Mouse (Mus musculus): Measurements from ENCODE around the gene Arhgef2. TPM values are rescaled to one million over a fixed set of nuclear protein-coding genes. Genes with fewer than 3 reads are reported as not detected.

The Arhgef2 gene
- polyA plus RNA-seq, 1 experiment from 2014 or later, result 77.1 TPM

GRCm38 (mm10) chr3:88659798-88660197 is 54.0 kb downstream of the Arhgef2 start:
- no peak overlapping the region for H3K4me2 ChIP-seq
- H3K27me3 ChIP-seq (replicated peaks), result no peaks in the 10 kb centered on the region
- no peak overlapping the region for H3K9ac ChIP-seq
- no peak overlapping the region for H3K27ac ChIP-seq
- H3K9me3 ChIP-seq, result no peaks in the 10 kb centered on the region
- no peaks in the 10 kb centered on the region for H3K4me1 ChIP-seq
- no peaks in the 10 kb centered on the region for H3K36me3 ChIP-seq
- no peak for ATAC-seq (ENCODE audit: insufficient read depth, low FRiP score, low read depth)
- no peak overlapping the region for H3K4me3 ChIP-seq (replicated peaks)
- 33% methylated on average over 6 of the region's 6 CpGs for WGBS

DNA sequence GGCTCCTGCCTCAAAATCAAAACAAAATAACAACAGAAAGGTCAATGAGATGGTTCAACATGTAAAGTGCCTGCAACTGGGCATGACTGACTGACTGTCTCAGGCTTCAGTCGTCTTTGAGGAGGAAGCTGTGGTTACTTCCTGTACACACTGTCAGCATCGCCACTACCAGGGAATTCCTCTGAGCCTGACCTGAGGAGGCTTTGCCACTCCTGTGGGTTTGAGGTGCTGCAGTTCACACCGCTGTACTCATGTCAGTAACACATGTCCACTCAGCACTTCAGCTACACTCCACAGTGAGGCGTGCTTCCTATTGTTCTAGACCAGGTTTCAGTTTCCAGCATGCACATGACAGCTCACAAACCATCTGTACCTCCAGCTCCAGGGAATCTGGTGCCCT is 58.3 kb downstream of the Arhgef2 start:
- no peak overlapping the region for H3K4me2 ChIP-seq
- ATAC-seq (ENCODE audit: insufficient read depth, low FRiP score, low read depth), result no peak
- H3K9me3 ChIP-seq, result no peaks in the 10 kb centered on the region
- H3K9ac ChIP-seq, result no peak overlapping the region
- WGBS, result 71% methylated on average over 4 of the region's 4 CpGs
- H3K36me3 ChIP-seq, result no peaks in the 10 kb centered on the region
- no peak overlapping the region for H3K27ac ChIP-seq
- H3K27me3 ChIP-seq (replicated peaks), result no peaks in the 10 kb centered on the region
- no peak overlapping the region for H3K4me3 ChIP-seq (replicated peaks)
- H3K4me1 ChIP-seq, result no peaks in the 10 kb centered on the region

DNA sequence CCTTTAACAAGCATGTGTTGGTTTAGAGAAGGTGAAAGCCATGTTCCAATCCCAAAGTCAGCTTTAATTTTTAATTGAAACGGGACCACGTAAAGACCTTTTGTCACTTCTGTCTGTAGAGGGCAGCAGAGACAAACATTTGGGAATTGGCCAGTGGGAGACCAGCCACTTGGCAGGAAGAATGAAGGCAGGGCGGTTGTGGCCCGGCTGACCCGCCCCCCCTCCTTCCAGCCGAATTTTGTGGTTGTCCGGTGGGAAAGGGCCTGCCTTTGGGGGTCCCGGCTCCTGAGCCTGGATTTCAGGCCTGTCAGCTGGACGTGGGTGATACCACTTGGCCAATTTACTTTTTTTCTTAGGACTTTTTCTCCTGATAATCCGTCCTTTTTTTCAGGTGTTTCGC is 71.6 kb downstream of the Arhgef2 start:
- Histone ChIP-seq H3K4me3 (replicated peaks) (peak overlapping the region; percentile 31), H3K27me3 (replicated peaks) (no peaks in the 10 kb centered on the region), H3K9ac (peak overlapping the region; percentile 18; the same call in 1 of the 2 replicates), H3K36me3 (no peaks in the 10 kb centered on the region), H3K4me1 (no peaks in the 10 kb centered on the region), H3K4me2 (peak overlapping the region; percentile 72), H3K9me3 (no peaks in the 10 kb centered on the region), H3K27ac (no peak overlapping the region)
- 9% methylated on average over 11 of the region's 11 CpGs for WGBS
- ATAC-seq (ENCODE audit: insufficient read depth, low FRiP score, low read depth), result peak; percentile 68; the same call in 1 of the 2 replicates

- ATAC-seq (ENCODE audit: insufficient read depth, low FRiP score, low read depth), result no peak
- Histone ChIP-seq H3K27me3 (replicated peaks) (no peaks in the 10 kb centered on the region), H3K4me3 (replicated peaks) (no peak overlapping the region), H3K9ac (no peak overlapping the region), H3K27ac (peak overlapping the region; percentile 57; the same call in 1 of the 2 replicates), H3K36me3 (peaks cover 6% of the 10 kb centered on the region; the same call in 1 of the 2 replicates), H3K4me2 (no peak overlapping the region), H3K9me3 (no peaks in the 10 kb centered on the region), H3K4me1 (peaks cover 2% of the 10 kb centered on the region; the same call in 1 of the 2 replicates)
- WGBS, result 87% methylated on average over 2 of the region's 2 CpGs
Observed at GRCm38 (mm10) chr3:88683814-88684213, 78.0 kb downstream of the Arhgef2 start.

DNA sequence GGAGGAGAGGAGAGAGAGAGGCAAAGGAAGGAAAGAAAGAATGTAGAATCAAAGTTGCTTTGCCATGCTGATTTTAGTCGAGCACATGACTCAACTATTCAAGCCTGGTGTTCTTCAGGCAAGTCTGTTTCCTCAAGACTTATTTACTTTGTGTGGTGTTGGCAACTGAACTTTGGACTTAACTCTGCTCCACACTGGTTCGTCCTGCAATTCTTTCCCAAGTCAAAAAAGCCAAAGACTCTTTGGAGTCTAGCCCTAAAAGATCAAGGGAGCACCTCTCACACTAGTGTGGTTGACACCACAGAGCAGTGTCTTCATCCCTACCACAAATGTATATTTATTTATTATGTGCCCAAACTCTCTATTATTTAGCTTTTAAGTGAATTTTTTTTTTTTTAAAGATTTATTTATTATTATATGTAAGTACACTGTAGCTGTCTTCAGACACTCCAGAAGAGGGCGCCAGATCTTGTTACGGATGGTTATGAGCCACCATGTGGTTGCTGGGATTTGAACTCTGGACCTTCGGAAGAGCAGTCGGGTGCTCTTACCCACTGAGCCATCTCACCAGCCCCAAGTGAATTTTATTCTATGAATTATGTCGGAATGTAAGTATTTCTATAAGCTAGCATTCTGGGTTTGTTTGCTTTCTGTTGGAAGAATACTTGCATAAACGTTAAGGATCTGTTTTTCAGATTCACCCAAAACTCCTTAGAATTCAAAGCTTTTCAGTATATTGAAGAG is 78.6 kb downstream of the Arhgef2 start:
- WGBS, result 51% methylated on average over 8 of the region's 8 CpGs
- H3K27ac ChIP-seq, result peak overlapping the region; percentile 97
- no peak for ATAC-seq (ENCODE audit: insufficient read depth, low FRiP score, low read depth)

GRCm38 (mm10) chr3:88684980-88685941 is 79.5 kb downstream of the Arhgef2 start, which contains the start of gene Khdc4:
Gene Khdc4 (plus strand): TSS chr3:88685803.
- under 1% methylated on average over 47 of the region's 47 CpGs for WGBS

More for the DNA sequence above, 78.6 kb downstream of the Arhgef2 start:
- H3K36me3 ChIP-seq, result peaks cover 9% of the 10 kb centered on the region; the same call in 1 of the 2 replicates
- H3K4me1 ChIP-seq, result peaks cover 2% of the 10 kb centered on the region; the same call in 1 of the 2 replicates
- H3K9ac ChIP-seq, result no peak overlapping the region
- H3K4me3 ChIP-seq (replicated peaks), result peak overlapping the region; percentile 80
- H3K9me3 ChIP-seq, result no peaks in the 10 kb centered on the region
- H3K27me3 ChIP-seq (replicated peaks), result no peaks in the 10 kb centered on the region
- peak overlapping the region; percentile 52 for H3K4me2 ChIP-seq

DNA sequence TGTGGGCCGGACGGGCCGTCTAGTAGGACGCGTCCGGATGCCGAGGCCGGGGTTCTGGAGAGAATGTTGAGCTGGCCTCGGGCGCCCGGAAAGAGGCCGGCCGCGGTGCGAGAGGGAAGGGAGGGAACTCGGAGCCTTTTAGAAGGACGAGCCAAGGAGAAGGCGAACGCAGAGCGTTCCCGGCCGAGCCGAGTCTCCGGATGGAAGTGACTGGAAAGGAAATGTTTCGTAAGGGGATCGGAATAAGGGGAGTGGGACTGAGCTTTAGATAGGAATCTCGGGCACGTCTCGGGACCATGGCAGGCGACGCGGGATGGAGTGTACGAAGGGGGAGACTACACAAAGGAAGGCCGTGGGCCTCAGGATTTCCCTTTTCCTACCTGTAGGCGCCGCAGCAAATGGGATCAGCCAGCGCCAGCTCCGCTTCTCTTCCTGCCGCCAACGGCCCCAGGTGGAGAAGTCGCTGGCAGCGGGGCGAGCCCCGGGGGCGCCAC is 80.2 kb downstream of the Arhgef2 start:
- no peaks in the 10 kb centered on the region for H3K27me3 ChIP-seq (replicated peaks)
- peaks cover 19% of the 10 kb centered on the region; the same call in 1 of the 2 replicates for H3K36me3 ChIP-seq
- H3K27ac ChIP-seq, result peak overlapping the region; percentile 97
- H3K4me3 ChIP-seq (replicated peaks), result peak overlapping the region; percentile 80
- no peaks in the 10 kb centered on the region for H3K9me3 ChIP-seq
- H3K4me1 ChIP-seq, result peaks cover 2% of the 10 kb centered on the region; the same call in 1 of the 2 replicates
- peak overlapping the region; percentile 83 for H3K4me2 ChIP-seq
- WGBS, result under 1% methylated on average over 45 of the region's 45 CpGs
- H3K9ac ChIP-seq, result peak overlapping the region; percentile 90
- ATAC-seq (ENCODE audit: insufficient read depth, low FRiP score, low read depth), result peak; percentile 48

More at GRCm38 (mm10) chr3:88684980-88685941, 79.5 kb downstream of the Arhgef2 start, which contains the start of gene Khdc4:
- Histone ChIP-seq H3K4me1 (peaks cover 2% of the 10 kb centered on the region; the same call in 1 of the 2 replicates), H3K27ac (peak within 1 kb of the TSS; percentile 97), H3K9ac (peak within 1 kb of the TSS; percentile 90), H3K4me3 (replicated peaks) (peak within 1 kb of the TSS; percentile 80), H3K36me3 (peaks cover 15% of the 10 kb centered on the region; the same call in 1 of the 2 replicates), H3K27me3 (replicated peaks) (no peaks in the 10 kb centered on the region), H3K9me3 (no peaks in the 10 kb centered on the region), H3K4me2 (peak within 1 kb of the TSS; percentile 83)
- ATAC-seq (ENCODE audit: insufficient read depth, low FRiP score, low read depth), result peak; percentile 99

DNA sequence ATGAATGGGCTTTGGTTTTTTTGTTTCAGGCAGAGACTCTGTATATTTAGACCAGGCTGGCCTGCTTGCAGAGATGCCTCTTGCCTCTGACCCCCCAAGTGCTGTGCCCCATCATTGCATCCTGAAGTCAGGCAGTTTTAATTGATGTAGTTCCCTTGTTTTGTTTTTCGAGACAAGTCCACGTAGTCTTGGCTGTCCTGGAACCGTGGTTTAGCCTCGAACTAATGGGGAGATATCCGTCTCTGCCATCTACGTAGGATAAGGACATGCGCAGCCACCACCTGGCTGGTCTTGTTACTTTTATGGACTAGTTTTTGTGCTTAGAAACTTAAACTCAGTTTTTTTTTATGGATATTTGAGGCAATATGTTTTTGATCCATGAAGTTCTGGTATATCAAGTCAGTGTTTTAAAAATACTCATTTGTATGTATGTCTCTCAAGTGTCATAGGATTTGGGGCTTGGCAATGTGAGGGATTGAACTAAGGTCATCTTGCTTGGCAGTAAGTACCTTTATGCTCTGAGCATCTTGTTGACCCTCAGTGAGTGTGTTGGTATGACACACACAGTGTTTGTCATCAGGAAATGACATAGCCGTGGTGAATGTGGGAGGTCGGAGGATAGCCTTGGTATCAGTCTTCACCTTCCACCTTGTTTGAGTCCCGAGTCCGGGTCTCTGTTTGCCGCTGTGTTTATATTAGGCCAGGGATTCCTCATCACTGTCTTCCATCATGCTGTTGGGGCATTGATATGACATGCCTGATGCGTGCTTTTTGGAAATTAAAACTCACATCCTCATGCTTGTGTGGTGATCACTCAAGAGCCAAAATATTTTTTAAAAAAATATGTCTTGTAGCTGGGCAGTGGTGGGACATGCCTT is 81.2 kb downstream of the Arhgef2 start:
- ATAC-seq (ENCODE audit: insufficient read depth, low FRiP score, low read depth), result no peak
- Histone ChIP-seq H3K27ac (peak overlapping the region; percentile 97; the same call in 1 of the 2 replicates), H3K36me3 (peaks cover 19% of the 10 kb centered on the region; the same call in 1 of the 2 replicates), H3K4me1 (peaks cover 2% of the 10 kb centered on the region; the same call in 1 of the 2 replicates), H3K9me3 (no peaks in the 10 kb centered on the region), H3K27me3 (replicated peaks) (no peaks in the 10 kb centered on the region), H3K4me2 (peak overlapping the region; percentile 83), H3K4me3 (replicated peaks) (peak overlapping the region; percentile 80), H3K9ac (peak overlapping the region; percentile 90)
- 12% methylated on average over 13 of the region's 13 CpGs for WGBS

DNA sequence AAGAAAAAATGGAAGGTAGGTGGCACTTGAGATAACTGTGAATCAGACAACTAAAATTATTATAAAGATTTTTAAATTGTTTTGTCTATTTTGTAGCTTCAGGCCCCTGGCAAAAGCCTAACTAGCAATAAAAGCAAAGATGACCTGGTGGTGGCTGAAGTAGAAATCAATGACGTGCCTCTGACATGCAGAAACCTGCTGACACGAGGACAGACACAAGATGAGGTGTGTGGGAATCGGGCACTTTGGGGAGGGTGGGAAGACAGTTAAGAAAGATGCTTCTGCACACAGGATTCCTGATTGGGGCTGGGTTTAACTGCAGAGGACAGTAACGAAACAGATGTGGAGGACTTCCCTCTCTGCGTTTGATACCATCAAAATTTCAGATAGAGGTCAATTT is 83.3 kb downstream of the Arhgef2 start:
- H3K27ac ChIP-seq, result no peak overlapping the region
- H3K9ac ChIP-seq, result no peak overlapping the region
- peaks cover 34% of the 10 kb centered on the region for H3K36me3 ChIP-seq
- no peak overlapping the region for H3K4me2 ChIP-seq
- no peak for ATAC-seq (ENCODE audit: insufficient read depth, low FRiP score, low read depth)
- 84% methylated on average over 5 of the region's 5 CpGs for WGBS
- peaks cover 2% of the 10 kb centered on the region; the same call in 1 of the 2 replicates for H3K4me1 ChIP-seq
- H3K27me3 ChIP-seq (replicated peaks), result no peaks in the 10 kb centered on the region
- H3K9me3 ChIP-seq, result no peaks in the 10 kb centered on the region
- H3K4me3 ChIP-seq (replicated peaks), result no peak overlapping the region

DNA sequence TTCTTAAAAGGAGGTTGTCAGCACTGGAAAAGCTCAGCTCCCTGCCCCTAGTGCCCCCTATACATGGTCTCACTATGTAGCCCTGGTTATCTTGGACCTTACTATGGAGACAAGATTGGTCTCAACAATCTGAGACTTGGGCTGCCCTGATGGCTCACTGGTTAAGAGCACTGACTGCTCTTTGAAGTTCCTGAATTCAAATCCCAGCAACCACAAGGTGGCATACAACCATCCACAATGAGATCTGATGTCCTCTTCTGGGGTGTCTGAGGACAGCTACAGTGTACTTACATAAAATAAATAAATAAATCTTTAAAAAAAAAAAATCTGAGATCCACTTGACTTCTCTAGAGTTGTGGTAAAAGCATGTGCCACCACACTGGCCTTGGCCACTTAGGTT is 89.8 kb downstream of the Arhgef2 start:
- H3K4me3 ChIP-seq (replicated peaks), result no peak overlapping the region
- no peak for ATAC-seq (ENCODE audit: insufficient read depth, low FRiP score, low read depth)
- H3K9me3 ChIP-seq, result no peaks in the 10 kb centered on the region
- H3K27me3 ChIP-seq (replicated peaks), result no peaks in the 10 kb centered on the region
- no peak overlapping the region for H3K9ac ChIP-seq
- peaks cover 73% of the 10 kb centered on the region for H3K36me3 ChIP-seq
- no peak overlapping the region for H3K4me2 ChIP-seq
- no peak overlapping the region for H3K27ac ChIP-seq
- H3K4me1 ChIP-seq, result no peaks in the 10 kb centered on the region
